Mouse (Mus musculus) midbrain, postnatal 0 days (tissue): ENCODE measurements around the gene Clcn2. TPM values are rescaled to one million over a fixed set of nuclear protein-coding genes. Genes with fewer than 3 reads are reported as not detected.
A peak's percentile ranks its signal among the peaks of the same experiment; 100 is the strongest.
"Not testable (repeated sequence)": the region's sequence is repeated elsewhere in the genome, so short reads cannot be mapped to it uniquely, and the experiment has no call there.

Experiments
- ATAC-seq: fragments of 200-750 bp; cut with Nextera tagmentation; 2 replicates; pipeline ENCODE4 v1.8.0; 2017; ENCODE audit warnings: moderate number of reproducible peaks, mild to moderate bottlenecking, moderate TSS enrichment, moderate library complexity; ENCODE audit not compliant: low FRiP score
- DNase-seq: peaks from one replicate; pipeline ENCODE4 v3.0.0-alpha.2; 2015; ENCODE audit warnings: low spot score
- H3K27ac ChIP-seq: fragments of 300-500 bp; sonication (generic); 2 replicates; pipeline ENCODE4 v1.5.1; 2014; ENCODE audit warnings: low read depth, mild to moderate bottlenecking, low read length, mixed read lengths
- H3K27me3 ChIP-seq: fragments of 300-500 bp; sonication (generic); 2 replicates; pipeline ENCODE4 v1.6.1; 2014; ENCODE audit warnings: low read length, control low read depth, mixed read lengths; ENCODE audit not compliant: insufficient read depth
- H3K36me3 ChIP-seq: fragments of 300-500 bp; sonication (generic); 2 replicates; pipeline ENCODE4 v1.6.1; 2014; ENCODE audit warnings: low read length, control low read depth, mixed read lengths; ENCODE audit not compliant: insufficient read depth
- H3K4me1 ChIP-seq: fragments of 300-500 bp; sonication (generic); 2 replicates; pipeline ENCODE4 v1.6.1; 2014; ENCODE audit warnings: mild to moderate bottlenecking, control low read depth, antibody characterized with exemption, low read length, mixed read lengths; ENCODE audit not compliant: insufficient read depth
- H3K4me2 ChIP-seq: fragments of 300-500 bp; sonication (generic); 2 replicates; pipeline ENCODE4 v1.6.1; 2014; ENCODE audit warnings: low read depth, mild to moderate bottlenecking, low read length, mixed read lengths; ENCODE audit not compliant: poor library complexity, severe bottlenecking
- H3K4me3 ChIP-seq: fragments of 300-500 bp; sonication (generic); 2 replicates; pipeline ENCODE4 v1.5.1; 2014; ENCODE audit warnings: low read depth, mild to moderate bottlenecking, low read length, moderate library complexity
- H3K9ac ChIP-seq: fragments of 300-500 bp; sonication (generic); replicated peaks from 2 replicates; pipeline ENCODE4 v1.6.1; 2014; ENCODE audit warnings: mild to moderate bottlenecking, low read length, moderate library complexity, mixed read lengths; ENCODE audit not compliant: poor library complexity, severe bottlenecking
- H3K9me3 ChIP-seq: fragments of 300-500 bp; sonication (generic); 2 replicates; pipeline ENCODE4 v1.6.1; 2016; ENCODE audit warnings: low read length, control low read depth
- CTCF ChIP-seq: IDR thresholded peaks from 2 replicates; pipeline ENCODE4 v1.5.1; 2016; ENCODE audit warnings: antibody characterized with exemption, mild to moderate bottlenecking
- WGBS: fragments of 180-500 bp; shearing (Covaris S2); extraction: QIAGEN DNeasy Blood & Tissue Kit; methylation state at CpG from one replicate; pipeline ENCODE4 v1.1.7; 2014; 5-methylcytosine and 5-hydroxymethylcytosine counted together
- polyA plus RNA-seq: library from polyadenylated mRNA; unstranded; fragments of >200 nt; fragmentation: Nextera tagmentation; extraction: Ambion mirVana; gene quantifications from 2 replicates; pipeline ENCODE4 v1.2.1, GENCODE M21; 2015
- total RNA-seq: library from RNA; depleted of rRNA; stranded (reverse); fragments of >200 nt; gene quantifications from 2 replicates; pipeline ENCODE4 v1.2.3, GENCODE M21; 2014

Gene Clcn2
- total and polyA plus RNA-seq, 2 experiments from 2014 or later = 21.1 to 69.4 TPM

- Histone ChIP-seq H3K36me3 (peaks cover 24% of the 10 kb centered on the region), H3K9me3 (no peaks in the 10 kb centered on the region), H3K27me3 (no peaks in the 10 kb centered on the region), H3K4me2 (peak overlapping the region; percentile 87), H3K4me1 (peaks cover 8% of the 10 kb centered on the region), H3K27ac (peak overlapping the region; percentile 82), H3K9ac (peak overlapping the region; percentile 96), H3K4me3 (peak overlapping the region; percentile 92)
- DNase-seq (peak; percentile 41), ATAC-seq (peak; percentile 82)
- TF ChIP-seq CTCF = no peak
- under 1% methylated on average over 47 of the region's 78 CpGs for WGBS
These were observed 44.4 kb downstream of the Clcn2 start for GRCm38 (mm10) chr16:20672965-20673705.

- Histone ChIP-seq H3K27ac (peak overlapping the region; percentile 82), H3K4me3 (peak overlapping the region; percentile 92), H3K4me2 (peak overlapping the region; percentile 87), H3K27me3 (no peaks in the 10 kb centered on the region), H3K9me3 (no peaks in the 10 kb centered on the region), H3K36me3 (peaks cover 18% of the 10 kb centered on the region), H3K9ac (peak overlapping the region; percentile 96), H3K4me1 (peaks cover 8% of the 10 kb centered on the region)
- ATAC-seq (peak; percentile 96), DNase-seq (peak; percentile 95)
- 1% methylated on average over 37 of the region's 38 CpGs for WGBS
- no peak for TF ChIP-seq CTCF
These were observed 45.0 kb downstream of the Clcn2 start for GRCm38 (mm10) chr16:20672500-20672902.

DNA sequence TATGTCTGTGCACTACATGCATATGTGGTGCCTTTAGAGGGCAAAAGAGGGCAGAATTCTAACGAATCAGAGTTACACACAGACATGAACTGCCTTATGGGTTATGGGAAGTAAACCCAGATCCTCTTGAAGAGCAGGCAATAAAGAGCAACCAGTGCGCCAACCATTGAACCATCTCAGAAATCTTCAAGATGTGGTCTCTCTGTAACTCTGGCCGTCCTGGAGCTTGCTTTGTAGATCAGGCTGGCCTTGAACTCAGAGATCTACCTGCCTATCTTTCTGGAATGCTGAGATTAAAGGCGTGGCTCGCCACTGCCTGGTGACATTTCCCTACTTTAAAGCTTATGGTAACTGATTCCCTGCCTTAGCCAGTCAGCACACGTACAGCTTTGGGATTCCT, 45.7 kb downstream of the Clcn2 start:
- peak overlapping the region; percentile 87 for H3K4me2 ChIP-seq
- ATAC-seq (no peak), DNase-seq (no peak)
- no peaks in the 10 kb centered on the region for H3K9me3 ChIP-seq
- H3K36me3 ChIP-seq = peaks cover 14% of the 10 kb centered on the region
- H3K27me3 ChIP-seq = no peaks in the 10 kb centered on the region
- TF ChIP-seq CTCF = no peak
- peaks cover 8% of the 10 kb centered on the region for H3K4me1 ChIP-seq
- no peak overlapping the region for H3K9ac ChIP-seq
- peak overlapping the region; percentile 92 for H3K4me3 ChIP-seq
- 22% methylated on average over 6 of the region's 6 CpGs for WGBS
- H3K27ac ChIP-seq = no peak overlapping the region

DNA sequence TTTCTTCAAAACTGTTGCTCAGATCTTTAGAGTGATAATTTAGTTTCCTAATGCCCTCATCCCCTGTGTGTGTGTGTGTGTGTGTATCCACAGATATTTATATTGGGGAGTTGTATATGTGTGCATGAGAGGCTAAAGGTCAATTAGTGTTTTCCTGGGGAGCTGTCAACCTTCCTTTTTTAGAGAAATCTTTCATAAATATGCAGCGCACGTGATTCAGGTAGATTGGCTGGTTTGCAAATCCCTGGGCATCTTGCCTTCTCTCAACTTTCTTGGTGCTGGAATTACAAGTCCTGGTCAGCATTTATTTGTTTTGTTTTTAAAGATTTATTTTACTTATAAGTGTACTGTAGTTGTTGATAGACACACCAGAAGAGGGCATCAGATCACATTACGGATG, 47.3 kb downstream of the Clcn2 start:
- WGBS = 96% methylated on average over 3 of the region's 3 CpGs

DNA sequence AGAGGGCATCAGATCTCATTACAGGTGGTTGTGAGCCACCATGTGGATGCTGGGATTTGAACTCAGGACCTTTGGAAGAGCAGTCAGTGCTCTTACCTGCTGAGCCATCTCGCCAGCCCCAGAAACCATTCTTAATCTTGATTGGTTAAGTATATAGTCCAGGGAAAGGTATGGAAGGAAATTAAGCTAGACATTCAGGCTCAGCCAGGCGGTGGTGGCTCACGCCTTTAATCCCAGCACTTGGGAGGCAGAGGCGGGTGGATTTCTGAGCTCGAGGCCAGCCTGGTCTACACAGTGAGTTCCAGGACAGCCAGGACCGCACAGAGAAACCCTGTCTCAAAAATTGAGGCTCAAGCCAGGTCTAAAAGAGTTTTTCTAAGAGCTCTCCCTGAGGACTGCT, 49.5 kb downstream of the Clcn2 start, which contains the start of gene Eif4g1:
Gene Eif4g1 (plus strand): TSS at position 301 of the 400 bp plus-strand sequence.
- H3K36me3 ChIP-seq, H3K27ac ChIP-seq, H3K4me2 ChIP-seq, H3K9me3 ChIP-seq, H3K4me1 ChIP-seq, ATAC-seq, H3K9ac ChIP-seq, H3K4me3 ChIP-seq, H3K27me3 ChIP-seq, DNase-seq: not testable (repeated sequence)
- 98% methylated on average over 3 of the region's 6 CpGs for WGBS

More for the DNA sequence above, 47.3 kb downstream of the Clcn2 start:
- DNase-seq (no peak), ATAC-seq (no peak)
- Histone ChIP-seq H3K9me3 (no peaks in the 10 kb centered on the region), H3K4me3 (no peak overlapping the region), H3K4me2 (no peak overlapping the region), H3K27ac (no peak overlapping the region), H3K9ac (no peak overlapping the region), H3K4me1 (peaks cover 8% of the 10 kb centered on the region), H3K27me3 (no peaks in the 10 kb centered on the region), H3K36me3 (peaks cover 1% of the 10 kb centered on the region; the same call in 1 of the 2 replicates)
- no peak for TF ChIP-seq CTCF

DNA sequence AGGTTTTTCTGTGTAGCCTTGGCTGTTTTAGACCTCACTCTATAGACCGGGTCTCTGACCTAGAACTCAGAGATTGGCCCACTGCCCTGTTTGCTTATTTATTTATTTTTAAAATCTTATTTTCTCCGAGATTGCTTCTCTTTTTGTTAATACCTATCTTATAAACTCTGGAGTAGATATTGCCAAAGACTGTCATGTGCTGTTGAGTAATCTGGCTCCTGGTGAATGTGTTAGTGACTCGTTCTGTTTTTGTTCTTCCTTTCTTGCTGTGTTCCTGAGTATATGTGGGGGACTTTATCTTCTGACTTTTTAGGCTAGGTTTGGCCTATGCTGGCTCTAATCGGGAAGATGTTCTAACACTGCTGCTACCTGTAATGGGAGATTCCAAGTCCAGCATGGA, 59.9 kb downstream of the Clcn2 start:
- Histone ChIP-seq H3K27ac (no peak overlapping the region), H3K4me1 (0 out of 2 replicates have a peak, but pooled peaks cover 5% of the 10 kb centered on the region), H3K27me3 (no peaks in the 10 kb centered on the region), H3K4me2 (no peak overlapping the region), H3K9me3 (no peaks in the 10 kb centered on the region), H3K4me3 (no peak overlapping the region), H3K9ac (no peak overlapping the region), H3K36me3 (peaks cover 68% of the 10 kb centered on the region)
- WGBS = 92% methylated on average over 4 of the region's 4 CpGs
- no peak for TF ChIP-seq CTCF
- DNase-seq = no peak
- no peak for ATAC-seq
